Mouse (Mus musculus) heart, postnatal 4 days (tissue): ENCODE results near the gene Cdkal1. TPM values are rescaled to one million over a fixed set of nuclear protein-coding genes. Genes with fewer than 3 reads are reported as not detected.
A peak's percentile ranks its signal among the peaks of the same experiment; 100 is the strongest.

Source experiments
- DNase-seq: peaks from one replicate; pipeline ENCODE4 v3.0.0; 2021
- total RNA-seq, 2 experiments: library from RNA; stranded (reverse); gene quantifications; 2 replicates each; pipeline ENCODE4 v1.2.3; 2021

Cdkal1 gene
- total RNA-seq, 2 experiments from 2014 or later = 36.4 to 39.5 TPM

DNA sequence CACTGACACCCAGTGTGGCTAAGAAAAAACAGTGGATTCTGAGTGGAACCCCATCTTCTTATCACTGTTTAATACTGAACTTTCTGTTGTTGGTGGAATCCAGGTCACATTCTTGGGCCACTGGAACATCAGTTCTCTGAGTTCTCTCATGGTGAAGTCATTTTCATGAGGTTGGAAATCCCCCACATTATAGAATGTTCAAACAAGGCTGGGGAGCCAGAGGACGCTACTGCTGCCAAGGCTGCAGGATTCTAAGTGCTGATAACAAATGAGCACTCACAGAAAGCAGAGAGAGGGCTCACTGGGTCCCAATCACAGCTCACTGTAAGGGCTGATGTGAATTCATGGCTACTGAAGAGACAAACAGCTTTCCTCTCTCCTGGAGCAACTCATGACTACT lies 280.7 kb downstream of the Cdkal1 start:
- DNase-seq = peak; percentile 20

GRCm38 (mm10) chr13:29572477-29572876 lies 283.0 kb downstream of the Cdkal1 start:
- DNase-seq = no peak

- DNase-seq = no peak
Measured at GRCm38 (mm10) chr13:29565710-29566109, 289.8 kb downstream of the Cdkal1 start.

- DNase-seq = peak; percentile 21
Measured at GRCm38 (mm10) chr13:29559188-29559587, 296.3 kb downstream of the Cdkal1 start.

- DNase-seq = no peak
Measured at GRCm38 (mm10) chr13:29555160-29555785, 300.2 kb downstream of the Cdkal1 start.

DNA sequence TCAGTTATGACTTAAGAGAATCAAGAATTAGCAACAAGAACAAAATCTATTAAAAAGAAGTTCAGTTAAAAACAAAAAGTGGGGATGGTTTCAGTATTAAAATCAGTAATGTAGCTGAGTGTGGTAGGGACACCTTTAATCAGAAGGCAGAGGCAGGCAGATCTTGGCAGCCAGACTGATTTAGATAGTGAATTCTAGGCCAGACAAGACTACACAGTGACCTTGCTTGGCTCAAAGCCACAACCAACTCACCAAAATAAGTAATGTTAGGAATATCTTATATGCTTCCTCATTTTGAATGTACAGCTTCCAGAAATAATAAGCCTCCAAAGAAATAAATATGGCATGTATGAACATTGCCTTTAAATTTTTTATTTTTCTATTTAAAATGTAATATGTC lies 301.7 kb downstream of the Cdkal1 start:
- no peak for DNase-seq

DNA sequence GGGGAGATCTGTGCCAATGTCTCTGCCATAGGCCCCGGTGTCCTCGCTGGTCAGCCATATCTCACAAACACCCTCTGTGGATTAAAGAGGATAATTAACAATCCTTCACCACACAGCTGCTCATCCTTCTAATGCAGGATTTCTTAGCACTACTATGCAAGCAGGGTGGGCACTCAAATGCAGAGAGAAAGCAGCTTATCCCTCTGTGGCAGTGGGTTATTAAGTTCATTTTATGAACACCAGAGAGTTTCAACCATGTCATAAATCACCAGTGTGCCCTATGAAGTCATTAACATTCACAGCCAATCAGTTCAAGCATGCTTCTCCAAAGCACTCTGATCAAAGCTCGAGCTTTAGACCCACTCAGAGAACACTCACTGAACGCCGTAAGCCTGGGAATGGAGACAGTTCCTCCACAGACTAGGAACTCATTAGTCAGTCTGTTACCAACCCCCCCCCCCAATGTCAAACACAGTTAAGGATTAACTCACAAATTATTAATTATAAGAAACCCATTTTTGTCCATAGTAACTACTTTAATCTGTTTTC lies 303.1 kb downstream of the Cdkal1 start:
- no peak for DNase-seq

DNA sequence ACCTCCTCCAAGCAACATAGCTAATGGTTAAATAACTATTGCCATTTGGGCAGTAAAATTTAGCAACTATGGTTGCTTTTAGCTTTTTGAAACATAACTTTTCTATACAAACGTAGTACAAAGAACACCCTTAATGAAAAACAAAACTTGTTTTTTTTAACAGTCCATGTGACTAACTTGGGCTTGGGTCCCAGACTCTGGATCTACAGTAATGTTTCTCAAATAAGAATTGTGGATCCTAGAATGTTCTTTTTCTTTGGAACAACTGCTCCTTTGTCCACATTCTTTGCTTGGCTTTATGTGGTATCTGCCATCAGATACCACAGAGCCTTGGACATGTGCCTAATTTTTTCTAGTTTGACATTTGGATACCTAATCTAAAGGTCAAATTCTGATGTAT lies 304.6 kb downstream of the Cdkal1 start:
- no peak for DNase-seq

DNA sequence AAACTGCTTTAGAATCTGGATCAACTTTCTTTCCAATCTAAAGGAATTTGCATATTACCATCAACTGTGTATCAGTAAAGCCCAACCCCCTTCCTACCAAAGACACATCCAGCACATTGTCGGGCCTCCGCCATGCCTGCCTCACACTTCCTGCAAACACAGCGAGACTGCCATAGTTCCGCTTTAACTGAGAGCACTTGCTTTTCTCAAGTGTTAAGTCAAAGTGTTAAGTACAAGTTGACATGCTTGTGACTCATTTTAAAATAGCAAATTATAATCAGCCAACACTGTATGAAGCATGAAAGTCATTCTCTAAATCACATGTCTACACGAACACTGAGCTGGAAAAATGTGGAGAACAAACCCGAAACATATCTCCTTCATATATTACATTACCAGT lies 305.3 kb downstream of the Cdkal1 start:
- peak; percentile 39 for DNase-seq

GRCm38 (mm10) chr13:29549761-29550160 lies 305.7 kb downstream of the Cdkal1 start:
- peak; percentile 55 for DNase-seq

DNA sequence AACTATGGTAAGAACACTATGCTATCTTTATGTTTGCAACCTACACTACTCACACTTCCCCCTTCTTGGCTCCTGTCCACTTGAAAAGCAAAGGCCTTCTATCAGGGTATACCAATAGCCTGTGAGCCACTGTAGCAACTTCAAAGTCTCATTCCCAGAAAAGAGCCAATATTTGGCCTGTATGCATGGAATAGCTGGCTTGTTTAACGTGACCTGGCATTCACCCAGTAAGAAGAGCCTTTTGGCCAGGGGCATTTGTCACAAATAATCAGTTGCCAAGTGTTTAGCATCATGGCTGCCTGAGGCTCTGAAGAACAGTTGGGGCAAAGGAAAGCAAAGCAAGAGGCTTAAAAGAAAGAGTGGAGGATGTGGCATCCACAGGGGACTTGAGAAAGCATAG lies 317.6 kb downstream of the Cdkal1 start:
- no peak for DNase-seq

GRCm38 (mm10) chr13:29533586-29533985 lies 321.9 kb downstream of the Cdkal1 start:
- no peak for DNase-seq

- no peak for DNase-seq
Measured at GRCm38 (mm10) chr13:29528344-29528743, 327.1 kb downstream of the Cdkal1 start.

GRCm38 (mm10) chr13:29521321-29521720 lies 334.2 kb downstream of the Cdkal1 start:
- DNase-seq = no peak

- DNase-seq = no peak
Measured at GRCm38 (mm10) chr13:29514071-29514470, 341.4 kb downstream of the Cdkal1 start.

- no peak for DNase-seq
Measured at GRCm38 (mm10) chr13:29504861-29505568, 350.5 kb downstream of the Cdkal1 start.

- DNase-seq = no peak
Measured at GRCm38 (mm10) chr13:29503147-29504044, 352.1 kb downstream of the Cdkal1 start.

DNA sequence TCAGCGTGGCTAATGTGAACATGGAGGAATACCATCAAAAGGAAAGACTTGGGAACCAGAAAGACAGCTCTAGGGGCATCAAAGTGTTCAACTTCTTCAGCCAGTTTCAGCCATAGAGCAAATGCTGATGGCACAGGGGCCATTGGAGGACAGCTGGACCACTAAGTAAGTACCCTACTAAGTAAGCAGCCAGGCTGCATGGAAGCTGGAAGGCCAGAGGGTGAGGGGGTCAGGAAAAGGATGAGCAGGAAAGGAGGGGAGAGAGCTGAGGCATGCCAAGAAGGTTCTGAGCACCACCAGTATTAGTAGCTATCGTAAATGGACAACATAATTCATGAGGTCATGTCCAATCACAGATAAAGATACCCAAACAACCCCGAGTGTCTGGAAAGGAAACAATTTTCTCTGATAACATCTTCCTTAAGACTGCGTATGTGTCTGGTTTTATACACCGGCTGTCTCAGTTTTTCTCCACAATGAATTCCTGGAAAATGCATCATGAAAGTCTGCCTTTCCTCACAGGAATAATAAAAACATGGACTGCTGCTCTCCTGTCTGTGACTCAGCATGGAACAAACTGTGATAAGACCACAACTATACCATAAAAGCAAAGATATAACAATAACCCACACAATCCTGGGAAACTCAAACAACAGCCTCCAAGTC lies 352.9 kb downstream of the Cdkal1 start:
- DNase-seq = no peak

- no peak for DNase-seq
Measured at GRCm38 (mm10) chr13:29501173-29501572, 354.3 kb downstream of the Cdkal1 start.

- DNase-seq = no peak
Measured at GRCm38 (mm10) chr13:29499750-29500149, 355.7 kb downstream of the Cdkal1 start.

- DNase-seq = no peak
Measured at GRCm38 (mm10) chr13:29497286-29497685, 358.2 kb downstream of the Cdkal1 start.

GRCm38 (mm10) chr13:29490341-29490740 lies 365.1 kb downstream of the Cdkal1 start:
- DNase-seq = no peak
